Comparison of ENCODE assay signal across 8 mouse cellular contexts in the genomic region with DNA sequence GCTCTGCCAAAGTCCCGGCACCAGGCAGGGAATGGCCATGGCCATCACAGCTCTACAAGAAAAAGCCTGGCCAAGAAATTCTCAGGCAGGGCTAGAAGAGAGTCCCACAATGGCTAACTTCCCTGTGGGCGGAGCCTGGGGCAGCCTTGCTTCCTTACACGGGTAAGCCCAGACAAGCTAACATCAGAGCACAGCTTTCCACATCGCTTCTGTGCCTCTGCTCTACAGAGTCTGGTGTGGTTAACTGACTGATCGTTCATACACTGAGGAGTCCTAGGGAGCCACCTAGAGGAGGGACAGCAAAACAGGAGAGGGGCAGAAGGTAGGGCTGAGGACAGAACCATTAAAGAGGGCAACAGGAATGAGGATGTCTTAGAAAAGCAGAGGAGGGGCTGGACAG. TPM values are rescaled to one million over a fixed set of nuclear protein-coding genes. Genes with fewer than 3 reads are reported as not detected.
DNase-seq lines count a peak whose midpoint lies in the region; TF ChIP-seq lines count a peak whose summit lies in the region.
"Had no signal": no experiment of that assay in that cellular context is flagged by ENCODE, and none has a peak within 500 bp of the region (broad histone marks: within the 10 kb centered on the region; RNA-seq: fewer than 3 reads in every experiment).

No protein-coding gene starts in this region.

- no peak overlapping the region for H3K9ac ChIP-seq in heart, adult 2 months (ENCODE audit: low read depth, low read length)

- peak; percentile 87 for DNase-seq in A20 (ENCODE audit: low read depth, low spot score)
- peak; percentile 92 for DNase-seq in CD4-positive, CD25-positive, alpha-beta regulatory T cell, adult 2 months (ENCODE audit: low read depth, low spot score)
- DNase-seq in c-Kit-positive CD71-negative TER-119-negative erythroid progenitor cells, embryonic 14.5 days (ENCODE audit: low read depth) = peak; percentile 83
- peak; percentile 63 to 82 for DNase-seq in heart, adult 2 months
- peak; percentile 66 to 72 for DNase-seq in kidney, adult 8-10 months
- peak; percentile 37 for DNase-seq in lung, adult 2 months
- DNase-seq in ovary, postnatal 36 days (ENCODE audit: low spot score) = peak; percentile 46

- no peak for TF ChIP-seq POLR2A in heart, adult 2 months (IDR thresholded peaks at IDR 0.05; ENCODE audit: insufficient read depth, low read depth, low read length)
- TF ChIP-seq POLR2A in lung, adult 2 months (IDR thresholded peaks at IDR 0.05; ENCODE audit: borderline replicate concordance, extremely low read depth, low read depth, low read length) = no peak

- 12% methylated on average over 5 of the region's 5 CpGs for WGBS in heart, adult 2 months
- WGBS in lung, adult 2 months = 19% methylated on average over 5 of the region's 5 CpGs

- TF ChIP-seq CTCF in heart, adult 2 months (IDR thresholded peaks at IDR 0.05) = peak; percentile 90
- peak; percentile 82 for TF ChIP-seq CTCF in lung, adult 2 months (IDR thresholded peaks at IDR 0.05; ENCODE audit: insufficient read depth, low read length)

- H3K27me3 ChIP-seq in heart, adult 2 months (ENCODE audit: control insufficient read depth, insufficient read depth, low read length) = no peaks in the 10 kb centered on the region

- TF ChIP-seq EP300 in heart, adult 2 months (IDR thresholded peaks at IDR 0.05; ENCODE audit: insufficient read depth, low read depth, low read length) = peak; percentile 95

- H3K4me3 ChIP-seq in heart, adult 2 months = no peak overlapping the region
- H3K4me3 ChIP-seq in lung, adult 2 months (replicated peaks; ENCODE audit: extremely low read depth, low read depth, low read length) = no peak overlapping the region
- H3K4me3 ChIP-seq: myocyte had no signal

- H3K4me1 ChIP-seq in heart, adult 2 months (ENCODE audit: control insufficient read depth, insufficient read depth, low read length) = 0 out of 2 replicates have a peak, but pooled peaks cover 2% of the 10 kb centered on the region
- H3K4me1 ChIP-seq in lung, adult 2 months (ENCODE audit: control insufficient read depth, insufficient read depth, low read length) = no peaks in the 10 kb centered on the region

- H3K27ac ChIP-seq in heart, adult 2 months = no peak overlapping the region

- H3K79me2 ChIP-seq in heart, adult 2 months (replicated peaks; ENCODE audit: control insufficient read depth, insufficient read depth, low read length) = no peaks in the 10 kb centered on the region

- H3K36me3 ChIP-seq in heart, adult 2 months (ENCODE audit: control insufficient read depth, insufficient read depth, low read length) = no peaks in the 10 kb centered on the region

- intact Hi-C loops in heart, adult 2 months (cut with DNase I) = loop anchor here (1.0 kb wide), 2 partner anchors 12 to 60 kb away; no protein-coding TSS in a partner anchor

RNA-seq across cellular contexts. Expression of gene Pik3cd, which starts 8.1 kb away (rescaled TPM):
- total RNA-seq in heart, adult 2 months (2021) = 1 to 10 TPM; 3.4 to 4.2 TPM
- 3.6 and 4.7 TPM in 2 replicates for polyA plus RNA-seq in heart, adult 2 months (2012; rRNA removed)
- polyA plus RNA-seq in lung, adult 2 months (2012; rRNA removed) = 14.6 and 19.3 TPM in 2 replicates

RNA-seq across cellular contexts. Expression of gene Tmem201, which starts 27.3 kb away (rescaled TPM):
- total RNA-seq in heart, adult 2 months (2021) = 10 to 100 TPM; 85.9 to 93.3 TPM
- polyA plus RNA-seq in heart, adult 2 months (2012; rRNA removed) = 106 and 107 TPM in 2 replicates
- 34.0 TPM in 2 replicates for polyA plus RNA-seq in lung, adult 2 months (2012; rRNA removed)

Comparison
In these comparisons a context has a peak if more than half of its experiments do, and no peak if none do; other contexts are left out.
1. DNase-seq: peak in every context shown above with its lines; median percentile 92 in CD4-positive, CD25-positive, alpha-beta regulatory T cell, adult 2 months; 87 in A20; 83 in c-Kit-positive CD71-negative TER-119-negative erythroid progenitor cells, embryonic 14.5 days; 72 in heart, adult 2 months; 69 in kidney, adult 8-10 months; 46 in ovary, postnatal 36 days; 37 in lung, adult 2 months.